Mouse (Mus musculus) Patski (cell line): ENCODE measurements at regions not wholly inside any gene's neighbourhood (a gene's known extent, or its start where the extent isn't known, plus 50 kb on each side); places are given as distances from the start of the nearest gene placed in this dataset.

Experiments
- ATAC-seq: fragments of 100-300 bp; one replicate; pipeline ENCODE4 v1.8.0; 2021
- CTCF ChIA-PET: fragments of 350-600 bp; sonication (Branson Sonifier 250); formaldehyde crosslinking; loops from one replicate; lab custom pipeline; 2022; ENCODE audit warnings: inconsistent platforms; lab: Charles Lee
- POLR2A ChIA-PET: fragments of 350-600 bp; sonication (Branson Sonifier 250); formaldehyde crosslinking; loops from one replicate; lab custom pipeline; 2022; ENCODE audit warnings: antibody characterized with exemption, inconsistent platforms; lab: Charles Lee
- DNase-seq: peaks from one replicate; pipeline ENCODE4 v3.0.0-alpha.2; 2011; ENCODE audit warnings: low read depth, low spot score
- H3K27me3 ChIP-seq: fragments of 371-371 bp; one replicate; pipeline ENCODE4 v1.5.1; 2021
- CTCF ChIP-seq: fragments of 100-300 bp; IDR thresholded peaks from one replicate; pipeline ENCODE4 v1.5.1; 2021
- in situ Hi-C: fragments of 300-500 bp; cut with MboI; formaldehyde crosslinking; loops from 3 replicates; pipeline ENCODE4 v1.11.1; 2018; ENCODE audit warnings: low pct_unique_long_range_greater_than_20kb, mixed read lengths

DNA sequence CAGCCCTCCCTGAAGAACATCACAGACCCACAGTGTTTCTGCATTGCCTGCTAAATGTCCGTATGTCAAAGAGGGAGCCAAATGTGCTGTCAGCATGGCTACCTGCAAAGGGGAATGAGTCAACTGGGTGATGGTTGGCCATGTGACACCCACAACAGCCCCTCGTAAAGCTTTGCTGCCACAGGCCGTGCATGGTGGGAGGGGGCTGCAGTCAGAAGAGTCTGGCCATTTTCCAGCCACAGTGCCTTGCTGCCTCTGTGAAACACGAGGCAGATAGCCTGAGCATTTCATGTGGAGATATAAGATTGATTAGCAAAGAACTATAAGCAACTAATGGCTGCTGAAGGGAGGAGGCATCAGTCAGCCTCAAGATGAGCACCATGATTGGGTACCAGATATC lies 193.2 kb downstream of the Drd1 start:
- DNase-seq (no peak), ATAC-seq (no peak)
- peaks cover 31% of the 10 kb centered on the region for H3K27me3 ChIP-seq
- no peak for TF ChIP-seq CTCF
- ChIA-PET POLR2A (no interaction called here), CTCF (no interaction called here)
- in situ Hi-C loops = no loop called here

DNA sequence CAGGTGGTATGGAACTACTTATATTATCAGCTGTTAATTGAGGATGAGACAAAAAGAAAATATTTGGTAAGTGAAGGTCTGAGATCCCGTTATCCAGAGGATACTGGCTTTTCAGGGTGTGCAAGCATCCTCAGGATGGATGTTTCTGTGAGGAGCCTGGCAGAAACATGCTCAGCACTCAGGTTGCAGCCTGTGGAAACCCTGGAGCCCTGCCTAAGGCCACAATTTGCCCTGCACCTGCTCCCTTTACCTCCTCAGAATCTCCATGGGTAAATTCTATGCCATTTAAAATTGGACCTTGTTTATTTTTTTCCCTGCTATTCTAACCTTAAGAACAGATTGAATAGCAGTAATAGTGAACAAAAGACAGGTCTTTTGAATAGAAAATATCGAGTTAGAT lies 201.3 kb downstream of the Drd1 start:
- ATAC-seq = no peak
- TF ChIP-seq CTCF = no peak
- in situ Hi-C loops = no loop called here

DNA sequence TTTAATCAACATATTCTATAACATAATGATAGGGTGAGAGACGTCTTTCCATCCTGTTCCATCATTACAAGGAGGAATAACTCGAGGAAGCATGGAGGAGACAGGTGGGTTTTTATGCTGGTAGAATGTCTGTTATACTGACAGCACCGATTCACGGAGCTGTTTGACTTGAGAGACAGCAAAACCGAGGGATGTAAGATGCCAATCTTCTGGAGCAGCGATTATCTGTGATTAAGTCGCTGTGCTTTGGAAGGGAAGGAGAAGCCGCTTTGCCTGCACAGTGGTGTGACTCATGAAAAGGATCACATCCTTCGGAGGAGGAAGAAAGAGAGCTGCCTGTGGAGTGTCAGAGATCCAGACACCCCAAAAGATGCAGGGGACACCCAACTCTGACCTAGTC lies 205.4 kb downstream of the Drd1 start:
- POLR2A ChIA-PET = no interaction called here
- peaks cover 18% of the 10 kb centered on the region for H3K27me3 ChIP-seq
- in situ Hi-C loops = no loop called here
- DNase-seq (no peak), ATAC-seq (no peak)
- TF ChIP-seq CTCF = no peak
- CTCF ChIA-PET = no interaction called here

More for the DNA sequence above, 201.3 kb downstream of the Drd1 start:
- ChIA-PET CTCF (no interaction called here), POLR2A (no interaction called here)
- no peak for DNase-seq
- H3K27me3 ChIP-seq = peaks cover 9% of the 10 kb centered on the region

DNA sequence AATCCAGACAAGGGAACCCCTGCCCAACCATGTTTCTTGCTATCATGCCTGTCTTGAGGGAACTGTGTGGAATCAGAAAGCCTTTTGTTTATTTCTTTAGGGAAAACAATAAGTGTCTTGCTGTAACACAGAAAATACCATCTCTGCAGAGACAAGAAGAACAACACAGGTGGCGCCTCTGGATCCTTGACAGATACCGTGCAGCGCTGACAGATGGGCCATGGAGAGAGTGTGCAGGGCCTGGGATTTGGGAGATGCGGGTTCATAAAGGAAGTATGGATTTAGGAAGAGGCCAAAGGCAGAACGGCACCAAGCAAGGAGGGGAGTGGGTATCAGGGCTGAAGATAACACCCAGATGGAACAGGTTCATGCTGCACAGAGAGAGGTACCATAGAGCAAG lies 209.3 kb downstream of the Drd1 start:
- POLR2A ChIA-PET = no interaction called here
- TF ChIP-seq CTCF = no peak
- DNase-seq (no peak), ATAC-seq (no peak)
- peaks cover 39% of the 10 kb centered on the region for H3K27me3 ChIP-seq
- in situ Hi-C loops = no loop called here
- CTCF ChIA-PET = no interaction called here

DNA sequence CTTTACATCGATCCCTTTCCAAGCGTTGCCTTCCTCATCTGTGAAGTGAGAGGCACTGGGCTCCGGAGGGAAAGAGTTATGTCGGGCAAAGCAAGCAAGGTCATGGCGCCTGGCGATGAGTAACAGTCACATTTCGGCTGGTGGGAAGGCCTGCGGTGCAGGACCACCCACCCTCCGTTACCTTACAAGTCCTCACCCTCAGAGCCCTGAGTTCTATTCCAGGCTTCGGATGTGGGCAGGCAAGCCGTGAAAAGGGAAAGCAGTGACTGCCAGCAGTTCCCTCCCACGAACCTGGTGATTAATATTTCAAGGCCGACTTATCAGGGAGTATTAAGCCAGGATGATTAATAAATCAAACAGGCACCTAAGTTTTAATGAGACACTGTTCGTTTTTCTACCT lies 209.7 kb downstream of the Drd1 start:
- in situ Hi-C loops = no loop called here
- ATAC-seq (no peak), DNase-seq (no peak)
- CTCF ChIA-PET = no interaction called here
- TF ChIP-seq CTCF = no peak
- H3K27me3 ChIP-seq = peaks cover 39% of the 10 kb centered on the region
- POLR2A ChIA-PET = no interaction called here

DNA sequence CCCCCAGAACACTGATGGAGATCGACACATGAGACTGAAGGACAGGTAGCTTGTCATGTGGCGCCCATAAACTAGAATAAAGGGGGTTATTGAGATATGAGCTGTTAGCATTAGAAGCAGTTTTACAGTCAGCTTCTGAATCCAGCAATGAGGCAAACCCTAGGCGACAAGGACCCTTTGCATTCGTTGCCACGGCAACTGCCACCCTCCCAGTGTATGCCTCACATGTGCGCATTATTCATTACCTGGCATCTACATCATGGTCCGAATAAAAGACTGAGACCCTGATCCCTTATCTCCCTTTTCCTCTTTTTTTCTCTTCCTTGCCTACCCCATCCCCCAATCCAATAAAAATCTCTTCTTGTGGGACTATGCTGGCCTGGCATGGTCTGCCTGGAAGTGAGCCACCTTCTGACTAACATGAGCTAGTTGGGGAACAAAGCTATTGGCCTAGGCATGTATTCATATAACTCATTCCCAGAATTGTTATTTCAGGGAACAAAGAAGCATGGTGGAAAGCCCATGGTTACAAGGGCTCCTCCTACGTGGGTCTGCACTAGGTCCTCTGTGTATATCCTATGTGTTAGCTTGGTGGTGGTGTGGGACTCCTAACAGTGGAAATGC lies 229.4 kb downstream of the Drd1 start:
- no peak for DNase-seq
- ATAC-seq = no peak
- ChIA-PET CTCF (no interaction called here), POLR2A (no interaction called here)
- no peak for TF ChIP-seq CTCF
- in situ Hi-C loops = no loop called here
- peaks cover 16% of the 10 kb centered on the region for H3K27me3 ChIP-seq

DNA sequence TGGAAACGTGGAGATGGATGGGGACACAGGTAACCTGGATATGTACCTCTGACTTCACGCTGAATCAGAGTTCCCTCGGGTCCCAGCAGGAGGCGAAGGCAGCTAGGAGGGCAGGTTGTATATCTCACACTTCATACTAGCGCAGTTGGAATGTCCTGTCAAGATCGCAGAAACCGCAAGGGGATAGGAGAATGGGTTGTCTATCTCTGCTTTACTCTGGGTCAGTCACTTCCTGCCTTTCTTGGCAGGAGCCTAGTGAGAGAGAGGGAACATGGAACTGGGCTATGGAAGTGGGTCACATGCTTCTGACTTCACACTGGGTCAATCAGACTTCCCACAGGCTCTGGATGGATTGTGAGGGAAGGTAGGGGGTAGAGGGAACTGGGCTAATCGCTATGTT lies 233.4 kb downstream of the Drd1 start:
- H3K27me3 ChIP-seq = peaks cover 12% of the 10 kb centered on the region
- ChIA-PET CTCF (no interaction called here), POLR2A (no interaction called here)
- in situ Hi-C loops = loop anchor here (25.0 kb wide), 1 partner anchor 615 kb away; no protein-coding TSS in a partner anchor
- no peak for ATAC-seq
- TF ChIP-seq CTCF = no peak
- DNase-seq = no peak

DNA sequence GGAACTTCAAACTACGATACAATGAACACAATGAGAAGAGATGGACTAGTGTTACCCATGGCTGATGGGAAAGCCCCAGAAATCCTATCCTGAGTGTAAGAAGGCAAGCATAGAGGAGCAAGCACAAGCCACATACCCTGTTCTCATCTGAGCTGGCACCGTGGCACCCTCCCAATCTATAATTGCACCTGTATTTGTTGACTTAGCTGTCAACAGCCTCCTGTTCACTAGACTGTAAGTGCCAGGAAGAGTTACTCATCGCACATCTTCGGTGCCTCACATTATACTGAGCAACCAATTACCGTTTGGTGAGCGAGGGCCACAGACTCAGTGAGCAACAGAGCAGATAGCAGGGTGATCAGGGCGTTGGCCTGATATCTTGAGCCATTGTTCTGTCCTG lies 239.9 kb downstream of the Drd1 start:
- CTCF ChIA-PET = no interaction called here
- POLR2A ChIA-PET = no interaction called here
- DNase-seq = no peak
- H3K27me3 ChIP-seq = peaks cover 4% of the 10 kb centered on the region
- no peak for TF ChIP-seq CTCF
- peak; percentile 39 for ATAC-seq
- in situ Hi-C loops = loop anchor here (25.0 kb wide), 1 partner anchor 622 kb away; no protein-coding TSS in a partner anchor

DNA sequence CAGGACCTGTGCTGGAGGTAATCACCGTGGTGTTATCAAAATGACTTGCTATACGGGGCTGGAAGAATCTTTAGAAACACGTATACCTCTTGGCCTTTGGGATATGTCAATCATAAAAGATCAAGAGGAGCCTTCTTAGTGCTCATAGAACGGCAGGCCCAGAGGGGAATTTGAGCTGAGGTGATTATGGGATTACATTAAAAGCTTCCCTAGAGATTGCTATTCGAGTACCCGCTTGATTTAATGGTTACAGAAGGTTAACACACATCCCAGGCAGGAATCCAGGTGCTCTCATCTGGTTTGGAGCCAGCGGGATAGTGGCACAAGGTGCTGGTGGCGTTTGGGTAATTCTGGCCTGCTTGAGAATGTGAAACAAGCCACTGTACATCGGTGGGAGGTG lies 241.4 kb downstream of the Drd1 start:
- peaks cover 7% of the 10 kb centered on the region for H3K27me3 ChIP-seq
- DNase-seq (no peak), ATAC-seq (no peak)
- POLR2A ChIA-PET = no interaction called here
- TF ChIP-seq CTCF = no peak
- in situ Hi-C loops = loop anchor here (25.0 kb wide), 1 partner anchor 623 kb away; no protein-coding TSS in a partner anchor
- CTCF ChIA-PET = no interaction called here

DNA sequence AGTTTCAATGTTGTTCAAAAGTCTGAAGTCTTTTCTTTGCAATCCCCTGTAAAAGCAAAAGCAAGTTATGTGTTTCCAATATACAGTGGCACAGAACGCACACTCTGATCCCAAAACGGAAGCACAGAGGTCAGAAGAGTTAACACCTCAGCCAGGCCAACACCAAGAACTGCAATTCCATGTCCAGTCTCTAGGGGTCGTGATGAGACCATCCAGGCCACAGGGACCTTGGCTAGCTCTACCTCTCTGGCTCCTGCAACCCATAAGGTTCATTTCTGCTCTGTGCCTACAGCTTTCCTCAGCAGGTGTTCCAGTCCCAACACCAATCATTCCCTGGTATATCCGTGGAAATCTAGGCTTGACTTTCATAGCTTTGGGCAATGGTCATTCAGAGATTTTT lies 243.6 kb downstream of the Drd1 start:
- POLR2A ChIA-PET = no interaction called here
- ATAC-seq = no peak
- DNase-seq = peak; percentile 3
- peaks cover 7% of the 10 kb centered on the region for H3K27me3 ChIP-seq
- in situ Hi-C loops = loop anchor here (25.0 kb wide), 1 partner anchor 625 kb away; no protein-coding TSS in a partner anchor
- TF ChIP-seq CTCF = peak; percentile 57
- CTCF ChIA-PET = interaction anchor here (1.2 kb wide), 1 partner anchor 12 kb away, joined by 3 read pairs; no protein-coding TSS in a partner anchor

DNA sequence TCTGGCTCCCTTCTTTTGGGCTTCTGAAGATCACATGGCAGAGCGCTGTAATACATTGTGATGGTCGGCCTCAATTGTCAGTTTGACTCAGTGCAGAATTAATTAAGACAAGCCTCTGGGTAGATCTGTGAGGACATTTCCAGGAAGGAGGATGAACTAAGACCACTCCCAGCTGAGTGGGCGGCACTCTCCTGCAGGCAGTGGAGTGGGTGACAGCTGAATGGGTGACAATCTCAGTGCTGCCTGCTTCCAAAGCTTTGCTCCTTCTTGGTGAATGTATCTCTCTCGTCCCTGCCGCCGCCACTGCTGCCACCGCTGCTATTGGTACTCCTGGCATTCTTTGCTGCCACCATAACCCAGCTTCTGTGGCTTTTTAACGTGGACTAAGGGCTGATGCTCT lies 244.4 kb downstream of the Drd1 start:
- in situ Hi-C loops = loop anchor here (25.0 kb wide), 1 partner anchor 626 kb away; no protein-coding TSS in a partner anchor
- ChIA-PET CTCF (no interaction called here), POLR2A (interaction anchor here (0.7 kb wide), 1 partner anchor 76 kb away, joined by 3 read pairs; no protein-coding TSS in a partner anchor)
- no peak for TF ChIP-seq CTCF
- peaks cover 7% of the 10 kb centered on the region for H3K27me3 ChIP-seq
- DNase-seq = no peak
- no peak for ATAC-seq
